In the genomic region with DNA sequence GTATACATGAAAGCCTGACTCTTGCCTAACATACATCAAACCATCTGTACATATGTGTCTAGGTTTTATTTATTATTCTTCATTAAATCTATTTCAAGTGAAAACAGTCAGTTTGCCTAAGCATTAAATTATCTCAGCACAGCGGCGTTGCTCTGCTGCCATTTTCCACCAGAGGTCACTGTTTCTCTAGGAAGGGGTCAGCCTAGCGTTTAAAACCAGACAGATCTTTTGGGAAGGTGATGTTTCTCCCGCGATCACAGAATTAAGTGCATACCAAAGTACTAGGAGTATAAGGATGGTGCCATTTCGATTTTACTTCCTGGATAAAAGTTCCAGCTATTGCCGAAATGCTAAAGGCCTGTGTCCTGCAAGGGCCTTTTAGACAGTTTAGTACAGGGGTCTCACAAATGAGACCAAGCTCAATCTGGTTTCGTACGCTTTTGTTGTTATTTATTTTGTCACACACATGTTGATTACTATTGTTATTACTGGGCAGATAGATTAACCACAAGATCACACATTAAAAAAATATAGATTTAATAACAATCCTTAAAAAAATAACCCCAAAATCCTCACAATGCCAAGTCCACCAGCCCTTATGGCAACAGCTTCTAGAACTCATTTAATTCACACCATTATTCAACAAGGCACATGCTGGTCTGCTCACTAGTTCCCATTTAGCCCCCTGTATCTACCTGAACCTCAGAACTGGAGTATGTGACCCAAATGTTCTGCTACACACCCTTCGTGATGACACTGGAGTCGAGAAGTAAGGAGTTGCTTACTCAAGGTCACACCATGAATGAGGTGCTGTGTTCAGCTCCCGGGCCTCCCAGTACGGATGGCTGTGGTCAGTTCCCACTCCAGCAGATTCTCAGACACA, we compare ENCODE assay signal across 8 mouse cellular contexts. TPM values are rescaled to one million over a fixed set of nuclear protein-coding genes. Genes with fewer than 3 reads are reported as not detected.
DNase-seq lines count a peak whose midpoint lies in the region; ATAC-seq lines count a peak whose summit lies in the region.

No protein-coding gene starts in this region.

- 41% methylated on average over 13 of the region's 13 CpGs for WGBS in intestine, embryonic 15.5 days
- 42% methylated on average over 13 of the region's 13 CpGs for WGBS in midbrain, embryonic 12.5 days

- H3K9me3 ChIP-seq in intestine, embryonic 15.5 days, result no peaks in the 10 kb centered on the region
- no peaks in the 10 kb centered on the region for H3K9me3 ChIP-seq in midbrain, embryonic 12.5 days

- H3K9ac ChIP-seq in intestine, embryonic 15.5 days, result no peak overlapping the region
- no peak overlapping the region for H3K9ac ChIP-seq in midbrain, embryonic 12.5 days (replicated peaks)

- no peaks in the 10 kb centered on the region for H3K36me3 ChIP-seq in intestine, embryonic 15.5 days
- H3K36me3 ChIP-seq in midbrain, embryonic 12.5 days, result no peaks in the 10 kb centered on the region

- no peak overlapping the region for H3K4me3 ChIP-seq in intestine, embryonic 15.5 days (replicated peaks)
- no peak overlapping the region for H3K4me3 ChIP-seq in midbrain, embryonic 12.5 days

- H3K4me1 ChIP-seq in intestine, embryonic 15.5 days (replicated peaks), result no peaks in the 10 kb centered on the region
- H3K4me1 ChIP-seq in midbrain, embryonic 12.5 days, result no peaks in the 10 kb centered on the region

- intact Hi-C loops in left cerebral cortex, postnatal 10 days (cut with DNase I), result loop anchor here (2.0 to 10.0 kb wide), 3 partner anchors 862 to 1676 kb away; no protein-coding TSS in a partner anchor

- no peak overlapping the region for H3K27ac ChIP-seq in intestine, embryonic 15.5 days
- H3K27ac ChIP-seq in midbrain, embryonic 12.5 days (replicated peaks), result no peak overlapping the region

- no peaks in the 10 kb centered on the region for H3K27me3 ChIP-seq in intestine, embryonic 15.5 days (replicated peaks)
- H3K27me3 ChIP-seq in midbrain, embryonic 12.5 days, result peaks cover 3% of the 10 kb centered on the region; the same call in 1 of the 2 replicates

- DNase-seq in ZHBTc4 (ENCODE audit: low read depth, low spot score), result peak; percentile 67
- DNase-seq in cerebellum, postnatal 10 days, result peak; percentile 85 to 90
- peak; percentile 76 to 77 for DNase-seq in frontal cortex, postnatal 36 days (ENCODE audit: low spot score in 2 of 2)
- peak; percentile 66 for DNase-seq in left cerebral cortex, postnatal 10 days (ENCODE audit: extremely low spot score in 1 of 2, low spot score in 2 of 2)
- peak; percentile 82 for DNase-seq in right cerebral cortex, postnatal 4 days

- no peak overlapping the region for H3K4me2 ChIP-seq in intestine, embryonic 15.5 days (replicated peaks)
- H3K4me2 ChIP-seq in midbrain, embryonic 12.5 days (replicated peaks), result no peak overlapping the region

- peak; percentile 70 for ATAC-seq in intestine, embryonic 15.5 days
- ATAC-seq in midbrain, embryonic 12.5 days (ENCODE audit: low FRiP score, low read depth), result peak; percentile 65; the same call in 1 of the 2 replicates
- ATAC-seq in erythroblast, adult 5-6 weeks (replicated peaks; ENCODE audit: low FRiP score, poor library complexity, severe bottlenecking), result no peak

RNA-seq across cellular contexts. Expression of gene Mysm1, which starts 29.5 kb away (rescaled TPM):
- polyA plus RNA-seq in intestine, embryonic 15.5 days (2015; fragmentation: Nextera tagmentation; extraction: Ambion mirVana), result 23.4 and 25.0 TPM in 2 replicates
- total RNA-seq in left cerebral cortex, postnatal 10 days (2021), result 10 to 100 TPM; 27.5 to 28.9 TPM
- polyA plus RNA-seq in midbrain, embryonic 12.5 days (2016; fragmentation: Nextera tagmentation; extraction: Ambion mirVana), result 35.0 and 36.9 TPM in 2 replicates
- 8.3 and 21.5 TPM in 2 replicates for total RNA-seq in erythroblast, adult 5-6 weeks (2015; ENCODE audit: low replicate concordance)
- 31.7 and 36.8 TPM in 2 replicates for total RNA-seq in erythroblast, adult 5-6 weeks (2017; ENCODE audit: low replicate concordance)

RNA-seq across cellular contexts. Expression of gene Jun, which starts 43.6 kb away (rescaled TPM):
- 83.6 and 88.6 TPM in 2 replicates for polyA plus RNA-seq in intestine, embryonic 15.5 days (2015; fragmentation: Nextera tagmentation; extraction: Ambion mirVana)
- total RNA-seq in left cerebral cortex, postnatal 10 days (2021), result 10 to 100 TPM; 38.0 to 39.8 TPM
- polyA plus RNA-seq in midbrain, embryonic 12.5 days (2016; fragmentation: Nextera tagmentation; extraction: Ambion mirVana), result 70.8 and 80.6 TPM in 2 replicates
- total RNA-seq in erythroblast, adult 5-6 weeks (2015; ENCODE audit: low replicate concordance), result 8.8 and 11.5 TPM in 2 replicates
- 13.4 and 21.8 TPM in 2 replicates for total RNA-seq in erythroblast, adult 5-6 weeks (2017; ENCODE audit: low replicate concordance)
